Mouse (Mus musculus) kidney, embryonic 14.5 days (tissue): Measurements from ENCODE around the gene Wnt2b. TPM values are rescaled to one million over a fixed set of nuclear protein-coding genes. Genes with fewer than 3 reads are reported as not detected.

Experiments used
- ATAC-seq: fragments of 200-750 bp; cut with Nextera tagmentation; 2 replicates; pipeline ENCODE4 v1.8.0; 2017; ENCODE audit warnings: moderate number of reproducible peaks, mild to moderate bottlenecking, moderate TSS enrichment, moderate library complexity; ENCODE audit not compliant: low FRiP score, low TSS enrichment
- H3K27ac ChIP-seq: fragments of 300-500 bp; sonication (generic); 2 replicates; pipeline ENCODE4 v1.5.1; 2014; ENCODE audit warnings: low read depth, mild to moderate bottlenecking, low read length, moderate library complexity, mixed read lengths
- H3K27me3 ChIP-seq: fragments of 300-500 bp; sonication (generic); 2 replicates; pipeline ENCODE4 v1.6.1; 2014; ENCODE audit warnings: mild to moderate bottlenecking, low read length; ENCODE audit not compliant: control insufficient read depth, insufficient read depth
- H3K36me3 ChIP-seq: fragments of 300-500 bp; sonication (generic); 2 replicates; pipeline ENCODE4 v1.6.1; 2014; ENCODE audit warnings: low read length, mixed read lengths; ENCODE audit not compliant: control insufficient read depth, insufficient read depth
- H3K4me1 ChIP-seq: fragments of 300-500 bp; sonication (generic); 2 replicates; pipeline ENCODE4 v1.6.1; 2014; ENCODE audit warnings: low read length, mixed read lengths; ENCODE audit not compliant: control insufficient read depth, insufficient read depth
- H3K4me2 ChIP-seq: fragments of 300-500 bp; sonication (generic); replicated peaks from 2 replicates; pipeline ENCODE4 v1.6.1; 2014; ENCODE audit warnings: low read depth, mild to moderate bottlenecking, low read length
- H3K4me3 ChIP-seq: fragments of 300-500 bp; sonication (generic); 2 replicates; pipeline ENCODE4 v1.5.1; 2014; ENCODE audit warnings: mild to moderate bottlenecking, low read length
- H3K9ac ChIP-seq: fragments of 300-500 bp; sonication (generic); 2 replicates; pipeline ENCODE4 v1.6.1; 2014; ENCODE audit warnings: low read depth, mild to moderate bottlenecking, low read length, moderate library complexity
- H3K9me3 ChIP-seq: fragments of 300-500 bp; sonication (generic); 2 replicates; pipeline ENCODE4 v1.6.1; 2016; ENCODE audit warnings: low read length; ENCODE audit not compliant: control insufficient read depth
- WGBS: fragments of 180-500 bp; shearing (Covaris S2); extraction: QIAGEN DNeasy Blood & Tissue Kit; methylation state at CpG from one replicate; pipeline ENCODE4 v1.1.7; 2014; 5-methylcytosine and 5-hydroxymethylcytosine counted together
- polyA plus RNA-seq: library from polyadenylated mRNA; unstranded; fragments of >200 nt; fragmentation: Nextera tagmentation; extraction: Ambion mirVana; gene quantifications from 2 replicates; pipeline ENCODE4 v1.2.1, GENCODE M21; 2014

Gene Wnt2b
- polyA plus RNA-seq, 1 experiment from 2014 or later: 0.62 TPM

DNA sequence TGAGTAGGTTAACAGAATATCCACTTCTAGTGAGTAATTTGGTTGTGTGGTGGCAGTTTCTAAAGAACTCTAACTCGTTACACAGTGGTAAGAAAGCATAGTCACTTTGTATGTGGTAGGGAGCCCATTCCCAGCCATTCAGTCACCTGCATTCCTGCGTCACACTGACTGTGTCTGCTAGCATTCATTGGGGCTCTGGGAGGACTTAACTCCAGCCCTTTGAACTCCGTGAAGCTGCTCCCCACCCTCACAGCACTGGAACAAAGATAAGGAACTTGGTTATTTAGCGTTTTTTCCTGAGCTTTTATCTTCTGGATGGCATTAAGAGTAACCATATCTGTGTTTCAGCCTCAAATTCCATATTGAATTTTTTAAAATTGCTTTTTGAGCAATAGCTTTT is 23.4 kb downstream of the Wnt2b start:
- ATAC-seq: no peak
- no peak overlapping the region for H3K9ac ChIP-seq
- no peak overlapping the region for H3K27ac ChIP-seq
- no peaks in the 10 kb centered on the region for H3K27me3 ChIP-seq
- 66% methylated on average over 4 of the region's 4 CpGs for WGBS
- H3K4me1 ChIP-seq: peaks cover 12% of the 10 kb centered on the region; the same call in 1 of the 2 replicates
- H3K36me3 ChIP-seq: peaks cover 5% of the 10 kb centered on the region; the same call in 1 of the 2 replicates
- H3K9me3 ChIP-seq: no peaks in the 10 kb centered on the region
- no peak overlapping the region for H3K4me2 ChIP-seq
- H3K4me3 ChIP-seq: no peak overlapping the region

DNA sequence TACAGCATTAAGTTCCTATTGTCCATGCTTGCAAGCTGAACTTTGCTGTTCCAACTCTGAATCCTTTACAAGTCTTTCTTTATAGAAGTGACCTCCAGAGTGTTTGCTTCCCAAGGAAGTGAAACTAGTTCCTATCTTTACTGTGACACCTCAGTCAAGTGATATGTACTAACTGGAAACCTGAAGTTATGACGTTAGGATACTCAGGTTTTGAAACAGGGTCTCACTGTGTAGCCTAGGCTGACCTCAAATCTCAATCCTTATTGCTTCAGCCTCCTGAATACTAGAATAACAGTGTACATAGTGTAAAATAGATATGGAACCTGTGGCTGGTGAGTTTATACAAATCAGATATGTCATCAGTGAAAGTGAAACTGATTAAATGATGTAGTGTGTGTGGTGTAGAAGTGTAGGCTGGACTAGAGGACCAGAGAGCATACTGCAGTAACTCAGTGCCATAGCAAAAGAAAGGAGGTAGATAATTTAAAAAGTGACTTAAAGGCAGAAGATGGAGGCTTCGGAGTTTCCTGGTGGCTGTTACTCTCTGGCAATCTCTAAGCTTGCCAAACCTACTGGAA is 23.9 kb downstream of the Wnt2b start:
- 86% methylated on average over 2 of the region's 2 CpGs for WGBS
- H3K27ac ChIP-seq: no peak overlapping the region
- no peak overlapping the region for H3K9ac ChIP-seq
- H3K4me1 ChIP-seq: peaks cover 7% of the 10 kb centered on the region; the same call in 1 of the 2 replicates
- ATAC-seq: no peak
- no peak overlapping the region for H3K4me2 ChIP-seq
- no peak overlapping the region for H3K4me3 ChIP-seq
- no peaks in the 10 kb centered on the region for H3K27me3 ChIP-seq
- no peaks in the 10 kb centered on the region for H3K9me3 ChIP-seq
- H3K36me3 ChIP-seq: peaks cover 5% of the 10 kb centered on the region; the same call in 1 of the 2 replicates

DNA sequence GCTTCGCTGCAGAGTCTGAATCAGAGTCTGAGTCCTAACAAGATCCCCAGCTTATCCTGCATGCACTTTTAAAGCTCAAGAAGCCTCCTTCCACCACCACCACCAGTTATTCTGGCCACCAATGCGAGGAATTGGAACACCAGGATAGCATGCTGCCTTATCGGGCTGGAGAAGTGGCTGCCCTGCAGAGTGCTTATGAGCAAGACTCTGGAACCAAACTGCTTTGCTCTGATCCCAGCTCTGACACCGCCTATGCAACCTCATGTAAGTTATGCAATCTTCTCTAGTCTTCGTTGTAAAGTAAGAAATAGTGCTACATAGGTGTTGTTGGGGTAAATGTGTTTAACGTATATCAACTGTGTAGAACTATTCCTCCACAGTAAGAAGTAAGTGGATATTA is 32.3 kb downstream of the Wnt2b start:
- H3K36me3 ChIP-seq: peaks cover 31% of the 10 kb centered on the region; the same call in 1 of the 2 replicates
- H3K4me3 ChIP-seq: no peak overlapping the region
- no peaks in the 10 kb centered on the region for H3K27me3 ChIP-seq
- no peak for ATAC-seq
- no peaks in the 10 kb centered on the region for H3K4me1 ChIP-seq
- 95% methylated on average over 6 of the region's 6 CpGs for WGBS
- H3K4me2 ChIP-seq: no peak overlapping the region
- H3K27ac ChIP-seq: no peak overlapping the region
- no peaks in the 10 kb centered on the region for H3K9me3 ChIP-seq
- H3K9ac ChIP-seq: no peak overlapping the region

DNA sequence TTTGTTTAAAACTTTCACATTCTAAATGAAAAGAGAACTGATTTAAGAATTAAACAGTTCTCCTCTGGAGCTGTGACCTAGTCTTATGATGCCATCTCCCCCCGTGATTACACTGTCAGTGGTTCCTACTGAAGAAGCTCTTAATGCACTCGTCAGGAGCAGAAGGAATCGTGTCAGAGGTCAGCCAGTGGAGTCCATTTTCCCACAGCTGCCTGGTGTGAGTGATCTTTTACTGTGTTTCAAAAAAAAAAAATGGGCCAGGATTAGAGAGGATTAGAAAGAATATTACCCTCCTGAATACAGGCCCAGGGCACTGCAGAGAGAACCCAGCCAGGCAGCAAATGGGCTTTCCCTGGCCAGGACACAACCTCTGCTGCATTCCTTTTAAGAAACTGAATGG is 46.7 kb downstream of the Wnt2b start:
- Histone ChIP-seq H3K4me3 (no peak overlapping the region), H3K4me1 (no peaks in the 10 kb centered on the region), H3K4me2 (no peak overlapping the region), H3K27me3 (no peaks in the 10 kb centered on the region), H3K27ac (no peak overlapping the region), H3K36me3 (peaks cover 10% of the 10 kb centered on the region), H3K9ac (no peak overlapping the region), H3K9me3 (no peaks in the 10 kb centered on the region)
- 56% methylated on average over 3 of the region's 3 CpGs for WGBS
- no peak for ATAC-seq

DNA sequence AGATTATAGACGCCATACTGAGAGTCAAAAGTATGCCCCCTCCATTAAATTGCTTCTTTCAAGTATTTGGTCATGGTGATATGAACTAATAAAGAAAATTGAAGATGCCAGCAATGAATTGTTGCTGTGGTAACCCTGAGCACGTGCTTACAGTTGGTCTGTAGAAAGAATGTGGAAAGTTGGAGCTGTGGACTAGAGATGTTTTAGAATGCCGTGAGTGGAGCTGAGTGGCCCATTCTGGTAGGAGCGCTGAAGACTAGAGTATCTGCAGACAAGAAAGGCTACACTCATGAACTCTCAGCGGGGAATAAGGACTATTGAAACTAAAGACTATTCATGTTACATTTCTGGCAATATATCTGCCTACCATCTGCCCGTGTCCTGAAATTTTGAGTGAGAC is 52.5 kb downstream of the Wnt2b start:
- Histone ChIP-seq H3K9ac (no peak overlapping the region), H3K27ac (no peak overlapping the region), H3K4me1 (no peaks in the 10 kb centered on the region), H3K4me2 (no peak overlapping the region), H3K4me3 (no peak overlapping the region), H3K27me3 (no peaks in the 10 kb centered on the region), H3K9me3 (no peaks in the 10 kb centered on the region), H3K36me3 (peaks cover 17% of the 10 kb centered on the region)
- WGBS: 92% methylated on average over 6 of the region's 6 CpGs
- no peak for ATAC-seq

DNA sequence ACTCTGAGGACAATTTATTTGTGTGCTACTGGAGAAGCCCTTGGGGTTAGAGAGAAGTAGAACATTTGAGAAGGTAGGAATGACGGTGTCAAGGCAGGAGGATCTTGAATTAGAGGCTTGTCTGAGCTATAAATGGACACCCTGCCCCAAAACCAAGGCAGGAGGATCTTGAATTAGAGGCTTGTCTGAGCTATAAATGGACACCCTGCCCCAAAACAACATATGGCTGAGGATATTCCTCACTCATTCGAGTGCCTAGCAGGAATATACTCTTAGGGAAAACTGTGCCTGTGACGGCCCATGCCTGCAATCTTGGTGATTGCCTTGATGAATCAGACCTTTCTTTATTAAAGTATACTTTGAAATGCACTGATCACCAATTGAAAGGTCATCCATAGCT is 55.7 kb downstream of the Wnt2b start:
- WGBS: 78% methylated on average over 3 of the region's 3 CpGs
- no peak overlapping the region for H3K4me3 ChIP-seq
- peaks cover 18% of the 10 kb centered on the region for H3K36me3 ChIP-seq
- no peaks in the 10 kb centered on the region for H3K4me1 ChIP-seq
- no peak overlapping the region for H3K9ac ChIP-seq
- H3K27ac ChIP-seq: no peak overlapping the region
- H3K9me3 ChIP-seq: no peaks in the 10 kb centered on the region
- H3K27me3 ChIP-seq: no peaks in the 10 kb centered on the region
- no peak overlapping the region for H3K4me2 ChIP-seq
- no peak for ATAC-seq

DNA sequence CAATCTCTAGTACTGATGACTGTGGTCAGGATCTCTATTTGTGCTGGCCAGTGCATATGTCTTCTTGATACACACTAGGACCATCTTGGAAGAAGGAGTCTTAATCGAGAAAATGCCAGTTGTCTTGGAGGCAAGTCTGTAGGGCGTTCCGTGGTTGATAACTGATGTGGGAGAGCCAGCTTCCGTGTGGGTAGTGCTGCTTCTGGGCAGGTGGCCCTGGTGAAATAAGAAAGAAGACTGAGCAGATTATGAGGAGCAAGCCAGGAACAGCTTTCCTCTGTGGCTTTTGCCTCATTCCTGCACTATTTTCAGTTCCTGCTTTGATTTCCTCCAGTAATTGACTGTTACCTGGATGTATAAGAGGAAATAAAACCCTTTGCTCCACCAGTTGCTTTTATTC is 56.3 kb downstream of the Wnt2b start:
- Histone ChIP-seq H3K4me2 (no peak overlapping the region), H3K36me3 (peaks cover 15% of the 10 kb centered on the region), H3K9ac (no peak overlapping the region), H3K4me1 (no peaks in the 10 kb centered on the region), H3K27ac (no peak overlapping the region), H3K27me3 (no peaks in the 10 kb centered on the region), H3K4me3 (no peak overlapping the region), H3K9me3 (no peaks in the 10 kb centered on the region)
- WGBS: 84% methylated on average over 4 of the region's 4 CpGs
- ATAC-seq: no peak

DNA sequence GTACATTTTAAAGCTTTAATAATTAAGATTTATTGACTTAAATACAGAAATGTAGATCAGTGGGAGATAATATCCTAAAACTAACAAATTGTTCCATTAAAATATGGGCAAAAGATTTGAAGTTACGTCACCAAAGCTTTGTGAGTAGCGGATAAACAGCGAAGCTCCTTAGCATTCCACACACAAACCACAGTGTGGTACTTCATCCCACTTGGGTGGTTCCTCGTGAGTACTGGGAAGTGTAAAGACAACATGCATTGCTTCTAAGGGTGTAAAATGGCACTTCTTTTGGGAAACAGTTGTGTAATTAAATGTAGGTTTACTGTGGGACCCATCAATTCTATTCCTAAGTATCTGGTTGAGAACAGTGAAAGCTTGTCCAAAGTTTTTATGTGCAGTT is 60.6 kb downstream of the Wnt2b start:
- no peak overlapping the region for H3K27ac ChIP-seq
- WGBS: 90% methylated on average over 4 of the region's 4 CpGs
- H3K9me3 ChIP-seq: no peaks in the 10 kb centered on the region
- no peak overlapping the region for H3K4me3 ChIP-seq
- H3K4me1 ChIP-seq: no peaks in the 10 kb centered on the region
- peaks cover 39% of the 10 kb centered on the region for H3K36me3 ChIP-seq
- H3K9ac ChIP-seq: no peak overlapping the region
- H3K4me2 ChIP-seq: no peak overlapping the region
- ATAC-seq: no peak
- no peaks in the 10 kb centered on the region for H3K27me3 ChIP-seq

DNA sequence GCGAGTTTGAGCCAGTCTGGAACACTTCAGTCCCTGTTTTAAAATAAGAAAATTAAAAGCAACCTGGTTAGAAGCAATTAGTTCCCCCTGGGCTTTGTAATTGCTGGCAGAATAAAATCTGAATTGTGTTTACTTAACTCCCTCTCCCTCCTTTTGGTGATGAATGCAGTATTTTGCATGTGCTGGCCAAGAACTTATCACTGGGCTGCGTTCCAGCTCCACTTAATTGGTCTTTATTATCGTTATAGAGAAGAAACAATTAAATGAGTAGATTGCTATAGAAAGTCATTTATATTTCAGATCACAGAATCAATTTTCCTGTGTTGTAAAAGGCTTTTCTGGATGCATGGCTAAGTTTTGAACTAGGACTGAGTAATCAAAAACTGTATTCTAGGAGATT is 65.6 kb downstream of the Wnt2b start:
- WGBS: 92% methylated on average over 3 of the region's 3 CpGs
- Histone ChIP-seq H3K4me3 (no peak overlapping the region), H3K9ac (no peak overlapping the region), H3K36me3 (peaks cover 57% of the 10 kb centered on the region), H3K9me3 (no peaks in the 10 kb centered on the region), H3K4me1 (no peaks in the 10 kb centered on the region), H3K4me2 (no peak overlapping the region), H3K27ac (no peak overlapping the region), H3K27me3 (no peaks in the 10 kb centered on the region)
- no peak for ATAC-seq
